Mouse (Mus musculus): Measurements from ENCODE around the gene Dot1l. TPM values are rescaled to one million over a fixed set of nuclear protein-coding genes. Genes with fewer than 3 reads are reported as not detected.

Dot1l gene
- total RNA-seq (2021), result 10 to 100 TPM; 37.2 to 65.0 TPM

- peak; percentile 98 to 99 for DNase-seq (ENCODE audit: low spot score in 2 of 2)
- intact Hi-C loops (cut with DNase I), result loop anchor here (2.0 to 10.0 kb wide), 3 partner anchors 20 to 240 kb away; partner anchors contain the start of gene Amh
Observed at GRCm38 (mm10) chr10:80754594-80755290, at the start of gene Dot1l. Gene Dot1l, plus strand, starts transcription at chr10:80755206.

- no peak for DNase-seq (ENCODE audit: low spot score in 2 of 2)
- intact Hi-C loops (cut with DNase I), result no loop called here
Observed at GRCm38 (mm10) chr10:80705479-80705878, 49.5 kb upstream of the Dot1l start.

GRCm38 (mm10) chr10:80710834-80711233 is 44.2 kb upstream of the Dot1l start:
- no peak for DNase-seq (ENCODE audit: low spot score in 2 of 2)
- intact Hi-C loops (cut with DNase I), result no loop called here

- DNase-seq (ENCODE audit: low spot score in 2 of 2), result no peak
- intact Hi-C loops (cut with DNase I), result no loop called here
Observed at GRCm38 (mm10) chr10:80717281-80717680, 37.7 kb upstream of the Dot1l start.

- intact Hi-C loops (cut with DNase I), result no loop called here
- no peak for DNase-seq (ENCODE audit: low spot score in 2 of 2)
Observed at GRCm38 (mm10) chr10:80727369-80728127, 27.5 kb upstream of the Dot1l start.

- DNase-seq (ENCODE audit: low spot score in 2 of 2), result no peak
- intact Hi-C loops (cut with DNase I), result no loop called here
Observed at GRCm38 (mm10) chr10:80732611-80733101, 22.4 kb upstream of the Dot1l start.

- intact Hi-C loops (cut with DNase I), result no loop called here
- no peak for DNase-seq (ENCODE audit: low spot score in 2 of 2)
Observed at GRCm38 (mm10) chr10:80736731-80737130, 18.3 kb upstream of the Dot1l start.

GRCm38 (mm10) chr10:80738657-80739056 is 16.3 kb upstream of the Dot1l start:
- intact Hi-C loops (cut with DNase I), result no loop called here
- DNase-seq (ENCODE audit: low spot score in 2 of 2), result no peak

- DNase-seq (ENCODE audit: low spot score in 2 of 2), result no peak
- intact Hi-C loops (cut with DNase I), result no loop called here
Observed at GRCm38 (mm10) chr10:80741146-80741545, 13.9 kb upstream of the Dot1l start.

GRCm38 (mm10) chr10:80741634-80742179 is 13.3 kb upstream of the Dot1l start:
- intact Hi-C loops (cut with DNase I), result no loop called here
- DNase-seq (ENCODE audit: low spot score in 2 of 2), result peak; percentile 32 to 44

- DNase-seq (ENCODE audit: low spot score in 2 of 2), result peak; percentile 94 to 95
- intact Hi-C loops (cut with DNase I), result no loop called here
Observed at GRCm38 (mm10) chr10:80742180-80742978, 12.6 kb upstream of the Dot1l start, which contains the start of gene Ap3d1. Gene Ap3d1, minus strand, starts transcription at chr10:80742264.

GRCm38 (mm10) chr10:80744262-80744661 is 10.7 kb upstream of the Dot1l start:
- intact Hi-C loops (cut with DNase I), result no loop called here
- no peak for DNase-seq (ENCODE audit: low spot score in 2 of 2)

- DNase-seq (ENCODE audit: low spot score in 2 of 2), result peak; percentile 72 to 74
- intact Hi-C loops (cut with DNase I), result loop anchor here (2.0 to 5.0 kb wide), 2 partner anchors 35 to 133 kb away; no protein-coding TSS in a partner anchor
Observed at GRCm38 (mm10) chr10:80747410-80747809, 7.6 kb upstream of the Dot1l start.

GRCm38 (mm10) chr10:80748609-80749008 is 6.4 kb upstream of the Dot1l start:
- intact Hi-C loops (cut with DNase I), result loop anchor here (5.0 kb wide), 1 partner anchor 34 kb away; no protein-coding TSS in a partner anchor
- DNase-seq (ENCODE audit: low spot score in 2 of 2), result no peak

- intact Hi-C loops (cut with DNase I), result loop anchor here (10.0 kb wide), 1 partner anchor 243 kb away; no protein-coding TSS in a partner anchor
Observed at GRCm38 (mm10) chr10:80751188-80751832, 3.7 kb upstream of the Dot1l start.

GRCm38 (mm10) chr10:80752079-80752625 is 2.9 kb upstream of the Dot1l start:
- no peak for DNase-seq (ENCODE audit: low spot score in 2 of 2)
- intact Hi-C loops (cut with DNase I), result loop anchor here (10.0 kb wide), 1 partner anchor 243 kb away; no protein-coding TSS in a partner anchor

More at GRCm38 (mm10) chr10:80751188-80751832, 3.7 kb upstream of the Dot1l start:
- DNase-seq (ENCODE audit: low spot score in 2 of 2), result peak; percentile 76 to 77

- DNase-seq (ENCODE audit: low spot score in 2 of 2), result no peak
- intact Hi-C loops (cut with DNase I), result loop anchor here (2.0 to 10.0 kb wide), 3 partner anchors 19 to 239 kb away; partner anchors contain the start of gene Amh
Observed at GRCm38 (mm10) chr10:80755291-80756015, 447 bp downstream of the Dot1l start.

- no peak for DNase-seq (ENCODE audit: low spot score in 2 of 2)
- intact Hi-C loops (cut with DNase I), result loop anchor here (5.0 to 10.0 kb wide), 2 partner anchors 51 to 239 kb away; partner anchors contain the start of gene Amh
Observed at GRCm38 (mm10) chr10:80756099-80756498, 1.1 kb downstream of the Dot1l start.

All from left cerebral cortex, postnatal 36 days (tissue).